Mouse (Mus musculus) lung, postnatal 0 days (tissue): ENCODE data around the gene Cyp2d34.

ENCODE experiments used
- CTCF ChIP-seq: IDR thresholded peaks from 2 replicates; pipeline ENCODE4 v1.5.1; 2016; ENCODE audit warnings: antibody characterized with exemption, mild to moderate bottlenecking
- EP300 ChIP-seq: IDR thresholded peaks from 2 replicates; pipeline ENCODE4 v1.6.1; 2016; ENCODE audit warnings: antibody characterized with exemption, mild to moderate bottlenecking, control low read depth

DNA sequence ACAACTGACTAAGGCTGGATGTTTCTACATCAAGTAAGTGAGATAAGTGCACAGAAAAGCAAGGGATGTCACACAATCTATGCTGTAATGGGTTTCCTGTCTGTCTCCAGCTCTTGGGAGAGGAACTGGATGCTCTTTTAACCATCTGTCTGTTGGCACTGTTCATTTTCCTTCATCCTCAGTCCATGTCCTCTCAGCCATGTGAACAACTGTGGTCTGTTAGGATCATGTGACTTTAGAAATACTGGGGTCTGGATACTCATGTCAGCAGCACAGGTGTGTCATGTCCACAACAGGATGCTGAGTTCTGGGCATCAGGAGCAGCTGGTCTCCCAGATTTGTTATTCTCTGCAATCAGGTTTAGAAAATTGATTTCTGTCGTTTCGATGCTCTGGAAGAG is 35.6 kb upstream of the Cyp2d34 start:
- no peak for TF ChIP-seq CTCF
- TF ChIP-seq EP300: no peak
